Mouse (Mus musculus) adrenal gland, postnatal 4 days (tissue): ENCODE measurements at regions not wholly inside any gene's neighbourhood (a gene's known extent, or its start where the extent isn't known, plus 50 kb on each side); places are given as distances from the start of the nearest gene placed in this dataset.

Experiments
- DNase-seq, 2 experiments: peaks; one replicate each; pipeline ENCODE4 v3.0.0; 2021 to 2022; ENCODE audit warnings: low spot score in 2 of 2, mixed read lengths in 2 of 2

DNA sequence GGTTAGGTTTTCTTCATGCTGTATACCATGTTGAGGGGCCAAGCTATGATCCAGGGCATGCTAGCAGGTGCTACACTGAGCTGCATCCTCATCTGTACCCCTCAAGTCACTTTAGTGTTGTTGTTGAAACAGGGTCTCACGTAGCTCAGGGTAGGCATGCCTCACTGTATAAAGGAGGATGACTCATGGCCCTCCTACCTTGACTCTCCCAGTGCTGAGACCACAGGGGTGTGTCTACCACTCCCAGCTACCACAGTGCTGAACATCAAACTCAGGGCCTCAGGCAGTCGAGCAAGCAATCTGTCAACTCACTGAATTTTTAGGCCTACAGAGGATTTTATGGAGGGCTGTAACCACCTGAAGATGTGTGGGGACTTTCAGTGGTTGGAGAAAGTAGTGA is 258.5 kb downstream of the Ankrd50 start:
- no peak for DNase-seq

DNA sequence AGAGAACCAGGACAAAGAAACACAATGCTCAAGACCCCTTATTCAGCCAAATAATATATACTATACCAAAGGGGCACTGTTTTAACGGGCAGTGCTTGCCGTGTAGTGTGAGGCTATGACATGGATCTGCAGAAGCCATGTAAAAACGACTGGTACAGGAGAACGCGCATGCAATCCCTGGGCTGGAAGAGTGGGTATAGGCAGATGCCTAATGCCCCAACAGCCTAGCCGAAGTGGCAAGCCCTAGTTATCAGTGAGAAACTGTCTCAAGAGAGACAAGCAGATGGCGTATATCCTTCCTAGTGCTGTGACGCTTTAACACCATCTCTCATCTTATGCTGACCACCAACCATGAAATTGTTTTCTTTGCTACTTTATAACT is 262.8 kb downstream of the Ankrd50 start:
- DNase-seq: no peak

DNA sequence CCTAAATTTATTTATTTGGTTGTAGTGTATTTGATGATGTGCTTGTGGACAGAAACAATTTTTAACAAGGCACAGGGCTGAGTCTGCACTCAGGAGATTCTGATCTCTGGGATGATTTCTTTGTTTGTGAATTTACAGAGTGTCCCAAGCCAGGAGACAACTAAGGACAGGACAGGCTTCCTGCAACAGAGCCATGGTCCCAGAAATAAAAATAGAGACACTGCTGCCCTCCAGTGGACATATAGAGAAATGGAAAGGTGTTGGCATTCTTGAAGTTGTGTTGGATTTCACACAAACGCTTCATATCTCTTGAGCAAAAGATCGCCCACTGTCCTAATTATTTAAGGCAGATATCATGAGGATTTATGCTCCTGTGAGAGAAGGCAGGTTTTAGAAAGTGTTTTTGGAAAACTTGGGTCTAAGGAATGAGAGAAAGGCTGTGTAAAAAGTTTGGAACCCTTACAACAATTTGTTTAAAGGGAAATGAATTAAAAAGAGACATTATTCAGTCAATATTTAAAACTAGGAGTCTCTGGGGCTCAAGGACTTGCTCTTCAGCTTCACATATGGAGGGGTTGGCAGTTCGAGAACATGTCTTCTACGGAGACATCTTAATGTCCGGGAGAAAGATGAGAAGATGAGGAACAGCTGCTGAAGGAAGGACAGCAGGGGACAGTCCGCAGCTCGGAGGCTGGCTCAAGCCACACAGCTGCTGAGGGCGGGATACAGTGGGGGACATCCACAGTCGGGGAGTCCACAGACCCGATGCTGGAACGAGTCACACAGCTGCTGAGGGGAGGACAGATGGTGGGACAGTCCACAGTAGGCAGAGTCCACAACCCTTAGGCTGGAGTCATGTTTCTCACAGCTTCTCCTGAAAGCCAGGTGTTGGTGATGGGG is 263.5 kb downstream of the Ankrd50 start:
- DNase-seq: no peak

DNA sequence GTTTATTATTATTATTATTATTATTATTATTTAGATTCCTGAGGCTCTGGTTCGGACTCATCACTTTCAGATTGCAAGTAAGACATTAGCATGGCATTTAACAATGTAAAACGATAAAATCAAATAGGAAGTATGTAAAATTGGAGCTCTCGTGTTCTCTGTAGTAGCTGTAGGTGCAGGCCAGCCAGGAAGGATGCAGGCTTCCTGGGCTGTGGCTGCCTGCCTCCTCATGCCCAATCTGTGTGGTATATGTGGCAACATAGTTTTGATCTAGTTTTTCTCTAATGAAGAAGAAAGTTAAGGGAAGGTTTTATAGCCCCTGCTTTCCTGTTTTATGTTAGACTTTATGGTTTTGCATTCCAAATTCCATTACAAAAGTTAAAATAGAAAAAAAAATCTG is 275.6 kb downstream of the Ankrd50 start:
- no peak for DNase-seq

DNA sequence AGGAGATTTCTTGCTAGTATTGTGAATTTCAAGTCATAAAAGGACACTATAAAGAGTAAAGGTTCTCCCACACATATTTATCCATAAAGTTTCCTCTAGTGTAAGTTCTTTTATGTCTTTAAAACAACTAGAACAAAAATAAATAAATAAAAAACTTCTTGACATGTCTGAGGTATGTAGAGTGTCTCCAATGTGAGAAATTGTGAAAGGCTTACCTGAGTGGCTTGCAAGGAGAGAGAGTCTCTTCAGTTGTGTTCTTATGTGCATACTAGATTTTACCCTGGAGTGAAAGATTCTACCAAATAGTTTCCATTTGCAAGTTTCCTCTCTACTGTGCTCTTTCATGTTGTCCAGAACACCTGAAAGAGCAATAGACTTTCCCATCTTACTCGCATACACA is 276.8 kb downstream of the Ankrd50 start:
- DNase-seq: no peak

DNA sequence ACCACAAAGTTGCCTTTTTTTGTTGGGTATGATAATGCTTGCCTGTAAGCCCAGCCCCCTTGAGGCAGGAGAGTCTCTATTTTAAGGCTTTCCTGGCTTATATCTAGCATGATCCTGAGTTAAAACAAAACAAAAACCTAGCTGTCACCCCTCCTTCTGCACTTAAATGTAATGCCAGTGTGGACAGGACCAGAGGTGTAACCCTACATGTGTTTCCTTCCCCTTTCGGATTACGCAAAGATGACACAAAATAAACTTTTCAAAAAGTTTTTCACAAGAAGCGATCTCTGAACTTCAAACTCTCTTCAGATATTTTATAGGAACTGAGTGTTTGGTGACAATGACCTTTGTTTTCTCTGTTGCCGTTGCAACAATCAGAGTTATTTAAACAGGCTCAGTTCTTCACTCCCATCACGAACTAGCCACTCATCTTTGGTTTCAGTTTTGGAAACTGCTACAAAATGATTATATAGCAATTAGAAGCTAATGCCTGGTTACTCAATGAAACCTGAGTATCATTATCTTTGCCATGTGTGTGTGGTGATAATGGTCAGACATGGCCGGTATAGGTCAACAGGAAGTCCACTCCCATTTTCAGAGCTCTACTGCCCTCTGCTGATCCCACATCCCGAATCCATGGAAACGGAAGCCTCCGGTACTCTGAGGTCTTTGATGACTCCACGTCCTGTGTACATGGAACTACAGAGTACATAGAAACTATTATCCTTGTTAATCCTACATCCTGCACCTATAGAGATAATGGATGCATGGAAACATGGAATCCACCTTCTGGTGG is 282.6 kb downstream of the Ankrd50 start:
- DNase-seq: peak; percentile 33 to 39

DNA sequence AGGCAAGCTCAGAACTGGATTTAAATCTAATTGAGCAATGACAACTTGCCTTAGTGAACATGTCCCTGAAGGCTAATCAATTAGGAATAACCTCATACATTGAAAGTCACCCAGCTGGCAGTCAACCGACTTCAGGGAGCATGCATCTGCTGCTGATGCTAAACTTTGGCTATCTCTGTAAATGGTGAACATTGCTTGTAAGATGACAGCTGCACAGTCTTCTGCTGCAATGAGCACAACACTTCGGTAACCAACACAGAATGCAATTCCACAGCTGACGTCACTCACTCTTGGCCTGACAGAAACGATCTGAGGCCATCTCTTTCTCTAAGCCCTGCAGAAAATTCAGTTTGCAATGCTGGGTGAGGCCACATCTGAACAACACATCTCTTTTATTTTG is 290.6 kb downstream of the Ankrd50 start:
- DNase-seq: no peak

DNA sequence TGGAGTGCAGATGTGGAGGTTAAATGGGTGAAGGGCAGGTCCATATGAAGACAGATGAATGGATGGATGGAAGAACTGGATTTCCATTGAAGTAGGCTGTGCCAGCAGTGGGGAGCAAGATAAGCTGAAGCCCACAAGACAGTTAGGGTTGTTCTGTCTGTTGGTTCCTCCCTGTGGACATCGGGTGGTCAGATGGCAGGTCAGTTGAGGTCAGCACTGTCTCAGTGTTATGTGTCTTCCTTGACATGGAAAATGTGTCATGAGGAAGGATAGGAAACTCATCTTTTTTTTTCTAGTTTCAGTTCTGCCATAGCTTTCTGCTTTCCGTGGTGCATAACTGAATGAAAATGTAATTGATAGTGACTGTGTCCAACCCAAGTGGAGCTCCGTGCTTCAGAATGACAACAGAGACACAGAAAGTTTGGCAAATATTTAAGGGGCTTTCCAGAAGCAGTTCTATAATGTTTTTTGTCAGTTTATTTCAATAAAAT is 297.2 kb downstream of the Ankrd50 start:
- no peak for DNase-seq

DNA sequence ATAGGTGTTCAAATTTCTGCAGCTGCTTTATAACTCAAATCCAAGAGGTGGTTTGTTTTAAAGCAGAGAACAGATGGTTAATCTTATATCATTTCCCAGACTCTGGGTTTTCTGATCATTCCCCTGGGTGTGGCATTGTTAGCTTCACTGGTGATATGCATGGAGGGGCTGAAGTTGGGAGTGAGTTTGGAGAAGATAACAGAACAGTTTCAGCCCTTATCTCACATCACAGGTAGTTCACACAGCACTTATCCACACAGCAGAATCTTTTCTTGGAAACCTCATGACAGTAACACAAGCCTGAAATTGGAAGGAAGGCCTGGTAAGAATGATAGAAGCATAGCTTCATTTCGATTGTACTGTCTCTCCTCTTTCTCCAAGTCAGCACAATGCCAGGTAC is 298.1 kb downstream of the Ankrd50 start:
- no peak for DNase-seq

DNA sequence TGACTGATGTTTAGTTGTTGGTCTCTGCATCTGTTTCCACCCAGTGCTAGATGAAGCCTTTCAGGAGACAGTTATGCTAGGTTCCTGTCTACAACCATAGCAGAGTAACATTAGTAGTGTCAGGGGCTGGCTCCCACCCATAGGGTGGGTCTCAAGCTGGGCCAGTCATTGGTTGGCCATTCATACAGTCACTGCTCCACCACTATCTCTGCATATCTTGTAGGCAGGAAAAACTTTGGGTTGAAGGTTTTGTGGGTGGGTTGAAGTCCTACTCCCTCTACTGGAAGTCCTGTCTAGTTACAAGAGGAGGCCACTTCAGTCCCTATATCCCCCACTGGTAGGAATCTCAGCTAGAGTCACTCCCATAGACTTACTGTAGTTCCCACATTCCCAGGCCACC is 306.3 kb downstream of the Ankrd50 start:
- DNase-seq: no peak

DNA sequence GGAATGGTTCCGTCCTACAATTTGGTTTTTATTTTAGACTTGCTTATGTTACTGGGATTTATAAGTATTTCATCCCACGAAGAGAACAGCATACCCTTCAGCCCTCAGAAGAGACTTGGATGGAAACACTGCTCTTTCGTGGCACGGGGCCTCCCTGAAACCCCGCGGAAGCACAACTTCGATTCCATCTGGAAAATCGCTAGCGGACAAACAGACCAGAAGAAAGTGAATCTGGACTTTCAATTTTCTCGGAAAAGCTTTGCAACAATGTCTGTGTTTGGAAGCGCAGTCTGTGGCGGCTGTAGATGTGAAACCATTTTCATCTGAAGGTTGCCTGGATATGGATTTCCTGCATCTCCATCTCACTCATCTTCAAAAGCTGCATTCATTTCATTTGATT is 308.7 kb downstream of the Ankrd50 start:
- no peak for DNase-seq

DNA sequence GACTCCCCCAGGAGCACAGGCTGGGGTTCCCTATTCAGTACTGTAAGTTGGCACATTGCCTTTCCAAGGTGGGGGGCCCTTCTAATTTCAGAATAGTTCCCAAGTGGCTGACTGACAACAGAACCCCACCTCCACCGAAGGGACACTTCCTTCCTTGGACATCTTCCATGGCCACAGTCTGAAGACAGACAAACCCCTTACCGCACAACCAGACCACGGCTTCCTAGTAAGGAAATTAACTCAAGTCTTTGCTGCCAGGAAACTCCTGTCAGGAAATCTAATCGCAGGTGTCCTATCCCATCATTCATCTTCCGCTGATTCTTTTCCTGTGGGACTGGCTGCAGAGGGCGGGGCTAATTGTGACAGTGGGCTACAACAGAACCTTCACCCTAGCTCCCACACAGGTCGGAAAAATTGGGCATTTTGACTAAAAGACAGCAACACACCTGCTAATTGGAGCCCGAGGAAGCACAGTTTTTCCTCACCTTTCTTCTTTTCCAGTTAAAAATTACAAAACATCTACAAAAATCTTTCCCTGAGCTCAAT is 309.8 kb downstream of the Ankrd50 start:
- no peak for DNase-seq

DNA sequence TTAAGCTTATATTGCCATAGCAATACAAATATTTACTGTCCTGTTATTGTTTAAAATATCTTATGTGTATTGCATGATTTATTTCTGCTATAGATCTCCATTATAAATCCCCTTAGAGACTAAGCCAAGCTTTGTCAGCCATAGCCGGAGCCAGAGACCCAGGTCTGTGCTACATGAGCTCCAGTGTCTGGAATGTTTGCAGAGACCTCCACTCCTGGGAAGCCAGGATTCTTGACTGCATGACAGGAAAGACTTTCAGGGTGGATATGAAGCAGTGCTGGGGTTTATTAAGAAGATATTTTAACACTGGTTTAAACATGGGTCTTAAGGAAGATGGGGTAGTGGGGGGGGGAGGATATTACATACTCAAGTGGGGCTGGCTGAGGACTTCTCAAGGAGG is 332.2 kb downstream of the Ankrd50 start:
- no peak for DNase-seq

DNA sequence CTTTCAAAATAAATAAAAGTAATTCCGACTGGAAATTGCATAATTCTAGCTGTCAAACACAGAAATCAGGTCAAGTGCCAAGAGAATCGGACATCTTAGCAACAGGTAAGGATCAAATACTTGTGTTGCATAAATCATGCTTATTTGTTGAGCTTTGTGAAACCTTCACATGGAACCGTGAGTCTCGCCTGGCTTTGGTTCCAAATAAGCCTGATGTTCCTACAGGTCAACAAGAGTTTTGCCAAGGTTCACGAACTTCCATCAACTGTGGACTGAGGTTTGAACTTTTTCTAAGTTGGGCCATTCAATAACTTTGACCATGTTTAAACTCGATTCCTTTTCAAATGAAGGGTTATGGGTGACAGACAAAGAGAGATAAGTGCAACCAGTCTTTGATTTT is 332.8 kb downstream of the Ankrd50 start:
- DNase-seq: no peak

DNA sequence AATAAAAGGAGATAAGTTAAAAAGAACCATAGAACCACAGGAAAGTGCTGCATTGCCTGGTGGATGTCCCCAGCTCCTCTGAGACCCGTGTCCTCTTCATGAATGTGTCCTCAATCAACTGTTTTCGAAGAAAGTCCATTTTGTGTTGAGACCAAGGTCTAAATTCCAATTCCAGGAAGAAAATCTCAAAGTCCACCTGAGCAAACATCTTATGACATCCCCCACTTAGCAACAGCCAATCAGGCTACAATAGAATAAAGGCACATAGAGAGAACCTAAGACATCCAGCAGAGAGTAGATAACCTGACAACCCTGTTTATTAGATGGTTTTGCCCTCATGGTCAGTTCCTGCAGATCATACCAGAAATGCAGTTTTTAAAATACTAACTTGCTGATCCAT is 338.0 kb downstream of the Ankrd50 start:
- no peak for DNase-seq

DNA sequence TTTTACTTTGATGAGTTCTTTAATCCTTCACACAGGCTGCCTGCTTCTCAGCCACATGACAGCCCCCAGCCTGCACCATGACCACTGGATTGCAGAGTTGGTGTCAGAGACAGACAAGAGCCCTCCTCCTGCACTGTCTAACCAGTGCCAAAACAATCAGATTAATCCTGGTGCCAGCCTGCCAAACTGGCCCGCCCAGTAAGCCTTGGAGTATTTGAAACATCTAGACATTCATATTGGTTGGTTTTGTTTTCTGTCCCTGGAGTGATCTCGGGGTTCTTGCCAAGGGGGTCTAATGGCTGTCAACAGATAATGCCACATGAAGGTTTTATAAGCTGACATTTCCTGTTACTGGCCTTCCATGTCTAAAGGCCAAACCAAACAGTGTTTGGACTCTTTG is 339.2 kb downstream of the Ankrd50 start:
- DNase-seq: no peak

DNA sequence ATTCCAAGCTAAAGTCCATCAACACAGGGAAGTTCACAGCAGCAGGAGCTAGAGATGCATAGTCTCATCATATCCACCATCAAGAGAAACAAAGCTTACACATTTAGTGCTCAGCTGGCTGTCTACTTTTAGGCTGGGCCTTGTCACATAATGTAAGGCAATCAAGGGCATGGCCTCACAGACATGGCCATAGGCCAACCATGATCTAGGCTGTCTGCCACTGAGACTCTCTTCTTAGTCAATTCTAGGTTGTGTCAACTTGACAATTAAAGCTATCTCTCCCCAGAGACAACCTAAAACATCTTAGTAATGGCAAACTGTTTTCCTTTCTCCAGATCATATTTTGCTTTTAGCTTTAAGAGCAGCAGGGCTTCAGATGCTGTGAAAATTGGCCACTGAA is 340.0 kb downstream of the Ankrd50 start:
- no peak for DNase-seq

DNA sequence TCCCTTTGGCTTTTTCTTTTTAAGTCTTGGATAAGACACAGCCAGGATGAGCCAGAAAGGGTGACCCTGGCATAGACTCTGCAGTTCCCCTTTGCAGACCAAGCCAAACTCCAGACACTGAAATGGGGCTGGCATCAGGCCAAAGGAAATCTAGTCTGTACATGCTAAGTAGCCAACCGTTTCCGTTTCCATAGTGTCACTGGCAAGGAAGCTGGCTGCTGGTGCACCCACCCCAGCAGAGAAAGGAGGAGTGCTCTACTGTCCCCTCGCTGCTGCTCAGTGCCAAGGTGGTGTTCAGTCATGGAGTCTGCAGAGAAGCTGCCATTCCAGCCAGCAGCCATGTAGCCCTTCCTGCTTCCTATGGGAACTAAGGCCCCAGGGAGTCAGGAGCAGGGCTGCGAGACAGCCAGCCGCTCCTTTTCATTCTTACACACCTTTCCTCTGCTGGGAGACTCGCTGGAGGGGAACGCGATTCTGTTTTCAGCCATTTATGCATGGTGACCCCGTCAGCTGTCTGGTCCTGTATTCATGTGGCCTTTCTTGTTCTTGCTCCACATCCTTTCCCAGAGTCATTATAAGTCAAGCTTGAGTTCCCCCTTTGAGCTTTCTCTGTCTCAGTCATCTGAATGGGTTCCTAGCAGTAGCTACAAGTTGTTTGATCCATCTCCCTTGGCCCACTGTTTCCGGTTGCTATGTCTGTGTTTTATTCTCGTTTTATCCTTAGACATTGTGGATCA is 341.3 kb downstream of the Ankrd50 start:
- DNase-seq: peak in 1 of 2 experiments; percentile 42

DNA sequence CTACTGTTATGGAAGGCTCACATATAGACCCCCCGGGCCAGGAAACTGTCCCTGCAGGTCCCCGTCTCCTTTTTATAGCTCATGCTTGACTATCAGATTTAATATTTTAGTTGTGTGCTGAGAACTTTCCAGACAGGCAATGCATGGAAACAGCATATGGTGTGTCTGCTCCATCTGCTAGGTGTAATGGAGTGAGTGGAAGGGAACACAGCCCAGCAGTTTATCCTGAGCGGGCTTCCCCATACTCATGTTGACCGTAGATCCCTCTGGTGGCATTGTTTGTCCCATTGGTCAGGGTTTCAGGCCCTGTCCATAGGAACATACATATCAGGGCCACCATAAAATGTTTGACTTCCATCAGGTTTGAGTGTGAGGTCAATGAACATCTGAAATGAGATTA is 345.3 kb downstream of the Ankrd50 start:
- no peak for DNase-seq

DNA sequence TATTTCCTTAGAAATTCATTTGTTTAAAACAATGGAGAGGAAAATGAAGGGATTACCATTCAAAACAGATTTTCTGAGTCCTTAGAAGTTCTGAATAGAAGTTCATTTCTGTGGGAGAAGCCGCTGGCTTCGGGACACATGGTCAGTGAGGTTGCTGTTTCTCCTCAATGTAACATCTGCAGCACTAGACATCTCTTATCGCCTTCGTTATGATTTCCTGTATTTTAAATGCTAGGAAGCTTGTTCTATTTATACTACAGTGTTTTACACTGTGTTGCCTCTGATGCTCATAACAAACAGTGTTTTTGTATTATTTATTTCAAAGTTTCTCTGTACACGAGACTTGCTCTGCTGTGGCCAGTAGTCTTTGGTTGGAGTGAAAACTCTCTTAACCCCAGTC is 346.6 kb downstream of the Ankrd50 start:
- no peak for DNase-seq

DNA sequence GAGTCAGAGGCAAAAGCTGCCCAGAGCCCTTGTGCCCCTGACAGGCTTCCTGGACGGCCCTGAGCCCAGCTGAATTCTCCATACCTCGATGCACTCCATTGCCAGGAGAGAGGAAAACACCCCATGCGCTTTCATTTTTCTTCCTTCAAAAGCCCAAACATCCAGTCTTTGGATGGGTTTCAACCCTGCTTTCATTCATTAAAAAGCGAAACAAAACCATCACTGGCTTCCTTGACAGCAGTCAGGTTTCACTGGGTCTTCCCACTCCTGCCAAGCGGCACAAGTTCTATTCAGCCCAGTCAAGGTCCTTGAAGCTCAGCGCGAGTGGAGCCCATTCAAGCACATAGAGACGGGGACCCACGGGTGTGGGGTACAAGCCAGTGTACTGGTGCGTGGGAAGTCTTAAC is 348.8 kb downstream of the Ankrd50 start:
- no peak for DNase-seq
